Mouse (Mus musculus): ENCODE measurements at regions not wholly inside any gene's neighbourhood (a gene's known extent, or its start where the extent isn't known, plus 50 kb on each side); places are given as distances from the start of the nearest gene placed in this dataset.
A peak's percentile ranks its signal among the peaks of the same experiment; 100 is the strongest.

GRCm38 (mm10) chr2:128428154-128428553, 162.9 kb upstream of the Spdye4c start:
- H3K4me3 ChIP-seq: peak overlapping the region; percentile 93
- no peaks in the 10 kb centered on the region for H3K27me3 ChIP-seq (ENCODE audit: control insufficient read depth, insufficient read depth, insufficient read length)
- H3K79me2 ChIP-seq (ENCODE audit: control insufficient read depth, insufficient read depth): peaks cover 60% of the 10 kb centered on the region
- TF ChIP-seq MAX (IDR thresholded peaks at IDR 0.05; ENCODE audit: low read depth): no peak
- TF ChIP-seq SRF (IDR thresholded peaks at IDR 0.05; ENCODE audit: control insufficient read depth, insufficient read length, low read depth): no peak
- no peak for TF ChIP-seq POLR2AphosphoS2 (IDR thresholded peaks at IDR 0.05; ENCODE audit: insufficient read length, low read depth)
- no peak for TF ChIP-seq TCF12 (IDR thresholded peaks at IDR 0.05; ENCODE audit: insufficient read depth, poor library complexity, severe bottlenecking)
- no peak for TF ChIP-seq CEBPB (IDR thresholded peaks at IDR 0.05; ENCODE audit: insufficient read depth, poor library complexity, severe bottlenecking)
- TF ChIP-seq E2F4 (IDR thresholded peaks at IDR 0.05; ENCODE audit: insufficient read depth): no peak
- TF ChIP-seq REST (IDR thresholded peaks at IDR 0.05; ENCODE audit: insufficient read depth, insufficient read length): no peak
- no peak for TF ChIP-seq MYOG (IDR thresholded peaks at IDR 0.05; ENCODE audit: control insufficient read depth in 1 of 3, insufficient read depth in 1 of 3, insufficient read length in 2 of 3, low read depth in 2 of 3)
- TF ChIP-seq TCF3 (IDR thresholded peaks at IDR 0.05; ENCODE audit: insufficient read length, low read depth): no peak
- TF ChIP-seq USF1 (IDR thresholded peaks at IDR 0.05; ENCODE audit: low read depth): no peak
- TF ChIP-seq MYOD1 (IDR thresholded peaks at IDR 0.05; ENCODE audit: control insufficient read depth in 1 of 3, insufficient read length in 2 of 3, low read depth in 2 of 3): no peak
- no peak for TF ChIP-seq POLR2A (IDR thresholded peaks at IDR 0.05; ENCODE audit: insufficient read length, low read depth)
- H3ac ChIP-seq (ENCODE audit: control insufficient read depth, insufficient read length): peak overlapping the region; percentile 13
- H3K4me2 ChIP-seq (ENCODE audit: low read depth): peak overlapping the region; percentile 86
- H3K36me3 ChIP-seq (ENCODE audit: control insufficient read depth, insufficient read depth): peaks cover 10% of the 10 kb centered on the region

DNA sequence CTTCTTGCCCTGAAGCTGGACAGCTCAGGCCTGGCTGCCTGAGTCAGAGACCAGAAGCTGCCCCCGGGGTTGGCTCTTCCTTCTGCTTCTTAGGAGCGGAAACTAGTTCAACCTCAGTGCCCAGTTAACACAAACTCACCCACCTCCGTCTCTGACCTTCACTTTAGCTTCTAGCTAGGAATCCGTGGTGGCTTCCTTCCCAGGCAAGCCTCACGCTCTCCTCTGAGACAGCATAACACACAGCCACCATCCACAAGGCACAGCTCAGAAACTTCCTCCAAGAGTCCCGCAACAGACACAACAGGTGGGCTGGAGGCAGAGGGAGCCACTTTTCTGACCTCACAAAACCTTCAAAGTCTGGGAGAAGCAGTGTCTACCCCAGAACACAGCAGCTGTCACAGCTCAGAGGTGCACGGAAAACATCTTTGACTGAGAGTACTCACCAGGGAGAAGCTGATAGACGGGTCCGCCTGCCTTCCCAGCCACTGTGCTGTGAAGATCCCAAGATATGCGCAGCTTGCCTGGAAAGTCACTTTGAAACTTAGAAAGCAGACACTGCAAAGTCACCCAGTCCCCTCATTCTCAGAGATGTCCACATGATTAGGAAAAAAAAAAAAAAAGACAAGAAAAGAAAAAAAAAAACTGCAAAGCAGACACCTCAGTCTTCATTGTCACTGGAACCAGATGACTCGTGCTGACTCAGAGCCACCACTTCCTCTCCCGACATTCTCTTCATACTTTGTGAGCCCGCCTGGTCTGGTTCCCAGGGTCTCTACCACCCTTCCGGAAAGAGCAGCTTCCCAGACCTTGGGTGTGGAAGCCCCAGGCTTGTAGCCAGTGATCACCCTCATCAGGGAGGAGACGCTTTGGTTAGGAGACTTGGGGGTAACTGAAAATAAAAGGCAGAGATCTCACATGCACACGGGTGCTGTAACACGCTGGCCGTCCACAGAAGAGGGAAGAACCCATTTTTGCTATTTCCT, 162.1 kb upstream of the Spdye4c start:
- peak overlapping the region; percentile 86 for H3K4me2 ChIP-seq (ENCODE audit: low read depth)
- peak in 2 of 3 experiments; percentile 30 to 37 for TF ChIP-seq MYOD1 (IDR thresholded peaks at IDR 0.05; ENCODE audit: control insufficient read depth in 1 of 3, insufficient read length in 2 of 3, low read depth in 2 of 3)
- no peak for TF ChIP-seq TCF12 (IDR thresholded peaks at IDR 0.05; ENCODE audit: insufficient read depth, poor library complexity, severe bottlenecking)
- peak; percentile 45 for TF ChIP-seq POLR2A (IDR thresholded peaks at IDR 0.05; ENCODE audit: insufficient read length, low read depth)
- TF ChIP-seq POLR2AphosphoS2 (IDR thresholded peaks at IDR 0.05; ENCODE audit: insufficient read length, low read depth): peak; percentile 52
- peak in 1 of 3 experiments; percentile 24 for TF ChIP-seq MYOG (IDR thresholded peaks at IDR 0.05; ENCODE audit: control insufficient read depth in 1 of 3, insufficient read depth in 1 of 3, insufficient read length in 2 of 3, low read depth in 2 of 3)
- TF ChIP-seq CEBPB (IDR thresholded peaks at IDR 0.05; ENCODE audit: insufficient read depth, poor library complexity, severe bottlenecking): no peak
- peak overlapping the region; percentile 93 for H3K4me3 ChIP-seq

GRCm38 (mm10) chr2:128429786-128430185, 161.2 kb upstream of the Spdye4c start:
- Histone ChIP-seq H3K36me3 (ENCODE audit: control insufficient read depth, insufficient read depth) (no peaks in the 10 kb centered on the region), H3ac (ENCODE audit: control insufficient read depth, insufficient read length) (no peak overlapping the region), H3K4me2 (ENCODE audit: low read depth) (peak overlapping the region; percentile 86), H3K4me3 (peak overlapping the region; percentile 93), H3K79me2 (ENCODE audit: control insufficient read depth, insufficient read depth) (peaks cover 44% of the 10 kb centered on the region), H3K27me3 (ENCODE audit: control insufficient read depth, insufficient read depth, insufficient read length) (no peaks in the 10 kb centered on the region)
- TF ChIP-seq POLR2A (IDR thresholded peaks at IDR 0.05; ENCODE audit: insufficient read length, low read depth): peak; percentile 38
- no peak for TF ChIP-seq TCF12 (IDR thresholded peaks at IDR 0.05; ENCODE audit: insufficient read depth, poor library complexity, severe bottlenecking)
- no peak for TF ChIP-seq E2F4 (IDR thresholded peaks at IDR 0.05; ENCODE audit: insufficient read depth)
- TF ChIP-seq MAX (IDR thresholded peaks at IDR 0.05; ENCODE audit: low read depth): no peak

More for the DNA sequence above, 162.1 kb upstream of the Spdye4c start:
- Histone ChIP-seq H3K79me2 (ENCODE audit: control insufficient read depth, insufficient read depth) (peaks cover 52% of the 10 kb centered on the region), H3K36me3 (ENCODE audit: control insufficient read depth, insufficient read depth) (peaks cover 6% of the 10 kb centered on the region), H3ac (ENCODE audit: control insufficient read depth, insufficient read length) (peak overlapping the region; percentile 13), H3K27me3 (ENCODE audit: control insufficient read depth, insufficient read depth, insufficient read length) (no peaks in the 10 kb centered on the region)

DNA sequence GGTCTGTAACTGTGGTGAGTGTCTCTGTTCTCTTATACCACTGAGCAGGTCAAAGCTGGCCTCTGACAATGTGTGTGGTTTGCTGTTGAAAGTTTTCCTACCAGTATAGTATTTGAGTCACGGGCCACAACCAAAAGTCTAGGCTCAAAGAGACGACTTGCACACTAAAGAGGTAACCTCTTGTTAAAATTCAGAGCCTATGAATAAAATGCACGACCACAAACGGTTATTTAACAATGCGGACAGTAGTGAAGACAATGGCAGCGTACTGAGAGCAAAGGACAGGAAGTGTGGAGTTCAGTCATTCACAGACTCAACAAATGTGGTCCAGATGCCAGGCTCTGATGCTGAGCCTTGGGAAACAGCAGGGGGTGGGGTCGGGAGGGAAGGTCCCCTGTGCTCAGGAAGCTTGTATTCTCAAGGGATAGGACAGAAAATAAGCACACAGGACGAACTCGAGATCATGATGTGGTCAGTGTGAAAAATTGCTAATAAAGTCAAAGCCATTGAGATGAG, 160.2 kb upstream of the Spdye4c start:
- no peaks in the 10 kb centered on the region for H3K36me3 ChIP-seq (ENCODE audit: control insufficient read depth, insufficient read depth)
- no peak overlapping the region for H3ac ChIP-seq (ENCODE audit: control insufficient read depth, insufficient read length)
- peak overlapping the region; percentile 86 for H3K4me2 ChIP-seq (ENCODE audit: low read depth)
- peaks cover 33% of the 10 kb centered on the region for H3K79me2 ChIP-seq (ENCODE audit: control insufficient read depth, insufficient read depth)
- H3K27me3 ChIP-seq (ENCODE audit: control insufficient read depth, insufficient read depth, insufficient read length): no peaks in the 10 kb centered on the region
- no peak for TF ChIP-seq SRF (IDR thresholded peaks at IDR 0.05; ENCODE audit: control insufficient read depth, insufficient read length, low read depth)
- no peak for TF ChIP-seq E2F4 (IDR thresholded peaks at IDR 0.05; ENCODE audit: insufficient read depth)
- no peak for TF ChIP-seq MYOG (IDR thresholded peaks at IDR 0.05; ENCODE audit: control insufficient read depth in 1 of 3, insufficient read depth in 1 of 3, insufficient read length in 2 of 3, low read depth in 2 of 3)
- TF ChIP-seq MYOD1 (IDR thresholded peaks at IDR 0.05; ENCODE audit: control insufficient read depth in 1 of 3, insufficient read length in 2 of 3, low read depth in 2 of 3): no peak
- no peak for TF ChIP-seq POLR2A (IDR thresholded peaks at IDR 0.05; ENCODE audit: insufficient read length, low read depth)
- no peak for TF ChIP-seq CEBPB (IDR thresholded peaks at IDR 0.05; ENCODE audit: insufficient read depth, poor library complexity, severe bottlenecking)
- TF ChIP-seq POLR2AphosphoS2 (IDR thresholded peaks at IDR 0.05; ENCODE audit: insufficient read length, low read depth): no peak
- H3K4me3 ChIP-seq: peak overlapping the region; percentile 93

DNA sequence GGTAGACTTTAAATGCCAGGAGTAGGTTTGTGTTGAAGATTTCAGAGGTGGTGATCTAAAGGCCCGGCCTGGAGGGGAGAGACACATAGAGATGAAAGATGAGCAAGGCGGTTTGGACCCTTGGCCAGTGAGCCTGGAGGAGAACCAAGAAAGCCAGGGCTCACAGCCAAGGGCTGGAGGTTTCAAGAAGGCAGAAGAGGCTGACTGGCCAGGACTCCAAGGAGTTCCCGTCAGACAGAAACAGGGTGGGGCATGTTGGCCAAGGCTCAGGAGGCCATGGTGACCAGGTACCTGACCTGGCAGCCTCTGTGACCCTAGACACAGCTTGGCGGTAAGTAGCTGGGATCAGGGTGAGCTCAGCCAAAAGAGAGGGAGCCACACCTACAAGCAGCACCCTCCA, 159.3 kb upstream of the Spdye4c start:
- H3K79me2 ChIP-seq (ENCODE audit: control insufficient read depth, insufficient read depth): peaks cover 24% of the 10 kb centered on the region
- no peak overlapping the region for H3ac ChIP-seq (ENCODE audit: control insufficient read depth, insufficient read length)
- H3K4me3 ChIP-seq: no peak overlapping the region
- no peaks in the 10 kb centered on the region for H3K36me3 ChIP-seq (ENCODE audit: control insufficient read depth, insufficient read depth)
- H3K27me3 ChIP-seq (ENCODE audit: control insufficient read depth, insufficient read depth, insufficient read length): no peaks in the 10 kb centered on the region
- no peak for TF ChIP-seq E2F4 (IDR thresholded peaks at IDR 0.05; ENCODE audit: insufficient read depth)
- no peak for TF ChIP-seq USF1 (IDR thresholded peaks at IDR 0.05; ENCODE audit: low read depth)
- TF ChIP-seq POLR2A (IDR thresholded peaks at IDR 0.05; ENCODE audit: insufficient read length, low read depth): no peak
- TF ChIP-seq CEBPB (IDR thresholded peaks at IDR 0.05; ENCODE audit: insufficient read depth, poor library complexity, severe bottlenecking): no peak
- no peak for TF ChIP-seq TCF12 (IDR thresholded peaks at IDR 0.05; ENCODE audit: insufficient read depth, poor library complexity, severe bottlenecking)
- no peak for TF ChIP-seq POLR2AphosphoS2 (IDR thresholded peaks at IDR 0.05; ENCODE audit: insufficient read length, low read depth)
- TF ChIP-seq MYOD1 (IDR thresholded peaks at IDR 0.05; ENCODE audit: control insufficient read depth in 1 of 3, insufficient read length in 2 of 3, low read depth in 2 of 3): no peak
- TF ChIP-seq REST (IDR thresholded peaks at IDR 0.05; ENCODE audit: insufficient read depth, insufficient read length): no peak
- TF ChIP-seq MAX (IDR thresholded peaks at IDR 0.05; ENCODE audit: low read depth): no peak
- TF ChIP-seq TCF3 (IDR thresholded peaks at IDR 0.05; ENCODE audit: insufficient read length, low read depth): no peak
- TF ChIP-seq MYOG (IDR thresholded peaks at IDR 0.05; ENCODE audit: control insufficient read depth in 1 of 3, insufficient read depth in 1 of 3, insufficient read length in 2 of 3, low read depth in 2 of 3): no peak
- no peak for TF ChIP-seq SRF (IDR thresholded peaks at IDR 0.05; ENCODE audit: control insufficient read depth, insufficient read length, low read depth)
- no peak overlapping the region for H3K4me2 ChIP-seq (ENCODE audit: low read depth)
